Comparison of ENCODE assay signal across 9 mouse cellular contexts in genomic region chr6:143184745-143185144, GRCm38 (mm10). TPM values are rescaled to one million over a fixed set of nuclear protein-coding genes. Genes with fewer than 3 reads are reported as not detected.
DNase-seq lines count a peak whose midpoint lies in the region; ATAC-seq and TF ChIP-seq lines count a peak whose summit lies in the region.
"Had no signal": no experiment of that assay in that cellular context is flagged by ENCODE, and none has a peak within 500 bp of the region (broad histone marks: within the 10 kb centered on the region; RNA-seq: fewer than 3 reads in every experiment).

No protein-coding gene starts in this region.

- no peaks in the 10 kb centered on the region for H3K9me3 ChIP-seq in CH12.LX (replicated peaks; ENCODE audit: low read length)
- H3K9me3 ChIP-seq: neural tube, embryonic 15.5 days had no signal

- no peak overlapping the region for H3K4me3 ChIP-seq in CH12.LX (replicated peaks in 1 of 3; ENCODE audit: low read depth in 2 of 3, low read length in 2 of 3, poor library complexity in 1 of 3)
- H3K4me3 ChIP-seq: neural tube, embryonic 15.5 days had no signal

- peak; percentile 11 to 60; a peak in 3 of 4 replicates for TF ChIP-seq CTCF in CH12.LX (conservative IDR thresholded peaks at IDR 0.05 in 1 of 2, IDR thresholded peaks at IDR 0.05 in 1 of 2; ENCODE audit: low read depth in 2 of 2, low read length in 2 of 2)

- no peak overlapping the region for H3K4me2 ChIP-seq in CH12.LX (ENCODE audit: insufficient read depth, low read depth, poor library complexity, severe bottlenecking)
- H3K4me2 ChIP-seq: neural tube, embryonic 15.5 days had no signal

- TF ChIP-seq RAD21 in CH12.LX (IDR thresholded peaks at IDR 0.05; ENCODE audit: low read depth, low read length): peak; percentile 12

- DNase-seq in kidney, postnatal 10 days: peak; percentile 37
- DNase-seq in kidney, adult 9 months: no peak
- peak; percentile 57 for DNase-seq in CH12.LX (ENCODE audit: extremely low read depth)
- DNase-seq in ZHBTc4 (ENCODE audit: low read depth, low spot score): peak; percentile 76
- DNase-seq in gastrocnemius, adult 8-10 months (ENCODE audit: low spot score in 2 of 2): no peak
- no peak for DNase-seq in c-Kit-positive CD71-positive TER-119-positive erythroid progenitor cells, embryonic 14.5 days (ENCODE audit: low spot score)
- DNase-seq: gastrocnemius, postnatal 36 days had no signal

- ATAC-seq in megakaryocyte, adult 5-6 weeks (ENCODE audit: poor library complexity, severe bottlenecking): peak; percentile 61

- no peak for TF ChIP-seq EP300 in CH12.LX (IDR thresholded peaks at IDR 0.05; ENCODE audit: low read length)

- peaks cover 4 to 26% of the 10 kb centered on the region in 2 experiments; a peak in 3 of 4 replicates for H3K4me1 ChIP-seq in CH12.LX (ENCODE audit: control insufficient read depth in 1 of 2, insufficient read depth in 2 of 2)
- H3K4me1 ChIP-seq: neural tube, embryonic 15.5 days had no signal

- in situ Hi-C loops in CH12.LX (cut with MboI; ENCODE audit: low pct_ligation_motif_present, low pct_unique_long_range_greater_than_20kb, low sequenced_read_pairs): no loop called here

- no peak overlapping the region for H3K27ac ChIP-seq in CH12.LX (ENCODE audit: insufficient read depth, low read depth)
- H3K27ac ChIP-seq: neural tube, embryonic 15.5 days had no signal

- no peaks in the 10 kb centered on the region for H3K27me3 ChIP-seq in CH12.LX (replicated peaks)
- H3K27me3 ChIP-seq: neural tube, embryonic 15.5 days had no signal

- peaks cover 28% of the 10 kb centered on the region for H3K79me2 ChIP-seq in CH12.LX (replicated peaks; ENCODE audit: control insufficient read depth, extremely low read depth, insufficient read depth, poor library complexity, severe bottlenecking)

- peaks cover 42 to 82% of the 10 kb centered on the region in 2 experiments for H3K36me3 ChIP-seq in CH12.LX (replicated peaks in 1 of 2; ENCODE audit: control insufficient read depth in 1 of 2, insufficient read depth in 1 of 2, low read length in 1 of 2)

- no peak for TF ChIP-seq POLR2A in CH12.LX (IDR thresholded peaks at IDR 0.05; ENCODE audit: low read depth, low read length)

- H3K9ac ChIP-seq in CH12.LX (ENCODE audit: insufficient read depth, low read depth): no peak overlapping the region
- H3K9ac ChIP-seq: neural tube, embryonic 15.5 days had no signal

- dilution Hi-C loops in CH12.LX (cut with MboI; ENCODE audit: extremely low pct_ligation_motif_present, extremely low pct_unique_long_range_greater_than_20kb, low sequenced_read_pairs): loop anchor here (25.0 kb wide), 1 partner anchor 97 kb away; no protein-coding TSS in a partner anchor

TF ChIP-seq in CH12.LX, 34 proteins besides CTCF, POLR2A, EP300 and RAD21:
- no peak for TF ChIP-seq IRF4 (IDR thresholded peaks at IDR 0.05; ENCODE audit: low read depth, low read length)
- TF ChIP-seq ZC3H11A (IDR thresholded peaks at IDR 0.05; ENCODE audit: low read depth, low read length): no peak
- TF ChIP-seq ZNF384 (IDR thresholded peaks at IDR 0.05; ENCODE audit: low read depth, low read length): no peak
- TF ChIP-seq ZKSCAN1 (IDR thresholded peaks at IDR 0.05; ENCODE audit: borderline replicate concordance, low read depth, low read length): no peak
- TF ChIP-seq ZMIZ1 (IDR thresholded peaks at IDR 0.05; ENCODE audit: low read depth, low read length): no peak
- TF ChIP-seq SIN3A (IDR thresholded peaks at IDR 0.05; ENCODE audit: low read length): no peak
- TF ChIP-seq MXI1 (IDR thresholded peaks at IDR 0.05; ENCODE audit: low read depth, low read length): no peak
- 0 out of 2 replicates have a peak, but pooled peaks have one; percentile 19 for TF ChIP-seq SMC3 (IDR thresholded peaks at IDR 0.05; ENCODE audit: low read depth, low read length)
- TF ChIP-seq MAFK (IDR thresholded peaks at IDR 0.05; ENCODE audit: insufficient replicate concordance, low read length): no peak

RNA-seq across cellular contexts. Expression of gene Etnk1, which starts 17.7 kb away (rescaled TPM):
- total RNA-seq in CH12.LX (2012; rRNA removed) (27.0 and 27.1 TPM in 2 replicates), CH12.LX (2014; rRNA removed) (33.4 and 35.1 TPM in 2 replicates)
- 28.4 and 32.8 TPM in 2 replicates for polyA plus RNA-seq in CH12.LX (2012; ENCODE audit: insufficient read length, low read depth)
- total RNA-seq in megakaryocyte, adult 5-6 weeks (2015): 40.5 and 41.2 TPM in 2 replicates
- 47.6 and 53.7 TPM in 2 replicates for total RNA-seq in megakaryocyte, adult 5-6 weeks (2017)
- total RNA-seq in gastrocnemius, adult 8-10 months (2022): 10 to 100 TPM; 14.4 to 17.9 (median 16.1) TPM

Comparison
In these comparisons a context has a peak if more than half of its experiments do, and no peak if none do; other contexts are left out.
1. DNase-seq: peak in kidney, postnatal 10 days (single experiment), CH12.LX (single experiment) and ZHBTc4 (single experiment); none in kidney, adult 9 months (single experiment), gastrocnemius, adult 8-10 months (0 of 2) and c-Kit-positive CD71-positive TER-119-positive erythroid progenitor cells, embryonic 14.5 days (single experiment).